8 mouse cellular contexts compared by ENCODE assay signal in the genomic region with DNA sequence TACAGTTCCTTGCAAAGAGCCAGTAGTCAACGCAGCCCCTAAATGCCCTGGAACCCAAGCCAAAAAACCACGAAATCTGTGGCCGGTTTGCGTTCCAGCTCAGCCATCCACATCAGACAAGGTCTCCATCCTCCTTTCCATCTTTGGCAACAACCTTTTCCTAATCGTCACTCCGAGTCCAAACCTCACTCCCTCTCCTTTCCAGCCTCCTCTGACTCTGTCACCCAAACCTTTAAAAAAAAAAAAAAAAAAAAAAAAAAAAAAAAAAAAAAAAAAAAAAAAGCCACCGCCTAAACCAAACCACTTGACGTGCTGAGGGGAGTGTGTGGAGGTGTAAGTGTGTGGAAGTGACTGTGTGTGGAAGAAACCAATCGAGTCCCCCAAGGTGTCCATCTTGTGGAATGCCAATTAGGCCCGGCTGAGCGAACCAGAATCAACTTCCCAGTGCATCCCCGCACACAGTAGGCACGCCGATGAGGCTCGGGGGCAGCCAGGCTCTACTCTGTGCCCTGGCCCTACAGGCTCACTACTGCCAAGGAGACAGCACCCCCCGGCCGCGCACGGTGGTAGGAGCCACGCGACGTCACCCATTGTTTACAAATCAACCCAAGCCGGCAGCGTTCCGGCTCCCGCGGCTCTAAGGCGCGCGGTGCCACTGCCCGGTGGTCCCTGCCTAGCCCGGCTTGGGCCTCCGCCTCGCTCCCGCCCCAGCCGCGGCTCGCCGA. TPM values are rescaled to one million over a fixed set of nuclear protein-coding genes. Genes with fewer than 3 reads are reported as not detected.
DNase-seq lines count a peak whose midpoint lies in the region; ATAC-seq and TF ChIP-seq lines count a peak whose summit lies in the region.

Frat1 (plus strand) TSS at position 590 of the 725 bp plus-strand sequence.

- H3K27me3 ChIP-seq in forebrain, embryonic 15.5 days = no peaks in the 10 kb centered on the region
- H3K27me3 ChIP-seq in lung, embryonic 14.5 days (ENCODE audit: insufficient read depth, low read length) = peaks cover 33% of the 10 kb centered on the region
- no peaks in the 10 kb centered on the region for H3K27me3 ChIP-seq in thymus, adult 2 months (ENCODE audit: control insufficient read depth, insufficient read depth, low read length)

- no peaks in the 10 kb centered on the region for H3K36me3 ChIP-seq in forebrain, embryonic 15.5 days
- no peaks in the 10 kb centered on the region for H3K36me3 ChIP-seq in lung, embryonic 14.5 days (ENCODE audit: insufficient read depth)
- H3K36me3 ChIP-seq in thymus, adult 2 months (ENCODE audit: control insufficient read depth, insufficient read depth, low read length) = no peaks in the 10 kb centered on the region

- H3K27ac ChIP-seq in forebrain, embryonic 15.5 days (replicated peaks) = peak within 1 kb of the TSS; percentile 98
- peak within 1 kb of the TSS; percentile 98 for H3K27ac ChIP-seq in layer of hippocampus, adult 2 months
- H3K27ac ChIP-seq in lung, embryonic 14.5 days (ENCODE audit: low read depth) = peak within 1 kb of the TSS; percentile 76
- H3K27ac ChIP-seq in olfactory bulb, adult 2 months (ENCODE audit: insufficient read depth, low read depth, low read length) = peak within 1 kb of the TSS; percentile 96
- H3K27ac ChIP-seq in thymus, adult 2 months (ENCODE audit: control insufficient read depth, insufficient read depth, low read length) = peak within 1 kb of the TSS; percentile 82

- WGBS in forebrain, embryonic 15.5 days = under 1% methylated on average over 39 of the region's 39 CpGs
- WGBS in lung, embryonic 14.5 days = under 1% methylated on average over 39 of the region's 39 CpGs
- under 1% methylated on average over 39 of the region's 39 CpGs for WGBS in olfactory bulb, adult 2 months
- WGBS in thymus, adult 2 months = under 1% methylated on average over 39 of the region's 39 CpGs

- peak; percentile 71 for TF ChIP-seq POLR2A in olfactory bulb, adult 2 months (IDR thresholded peaks at IDR 0.05; ENCODE audit: insufficient read depth, low read depth, low read length)
- peak; percentile 87 for TF ChIP-seq POLR2A in thymus, adult 2 months (IDR thresholded peaks at IDR 0.05; ENCODE audit: control insufficient read depth, extremely low read depth, insufficient read depth, low read length, poor library complexity)

- H3K4me1 ChIP-seq in forebrain, embryonic 15.5 days = peaks cover 27% of the 10 kb centered on the region
- 0 out of 2 replicates have a peak, but pooled peaks cover 8% of the 10 kb centered on the region for H3K4me1 ChIP-seq in lung, embryonic 14.5 days (ENCODE audit: insufficient read depth)
- H3K4me1 ChIP-seq in olfactory bulb, adult 2 months (ENCODE audit: control insufficient read depth, insufficient read depth, low read length) = peaks cover 11% of the 10 kb centered on the region
- H3K4me1 ChIP-seq in thymus, adult 2 months (replicated peaks; ENCODE audit: control insufficient read depth, insufficient read depth, low read length) = peaks cover 20% of the 10 kb centered on the region

- no peaks in the 10 kb centered on the region for H3K9me3 ChIP-seq in forebrain, embryonic 15.5 days
- no peaks in the 10 kb centered on the region for H3K9me3 ChIP-seq in lung, embryonic 14.5 days (ENCODE audit: low read depth, low read length)

- H3K9ac ChIP-seq in forebrain, embryonic 15.5 days (replicated peaks) = peak within 1 kb of the TSS; percentile 74
- peak within 1 kb of the TSS; percentile 56 for H3K9ac ChIP-seq in lung, embryonic 14.5 days

- intact Hi-C loops in heart, postnatal 25 days (cut with DNase I) = loop anchor here (2.0 kb wide), 2 partner anchors 17 to 27 kb away; partner anchors contain the start of gene Arhgap19

- peak within 1 kb of the TSS; percentile 84 for H3K4me2 ChIP-seq in forebrain, embryonic 15.5 days (replicated peaks)
- peak within 1 kb of the TSS; percentile 99 for H3K4me2 ChIP-seq in lung, embryonic 14.5 days

- TF ChIP-seq CTCF in layer of hippocampus, adult 2 months (conservative IDR thresholded peaks at IDR 0.05) = 0 out of 2 replicates have a peak, but pooled peaks have one; percentile 3
- TF ChIP-seq CTCF in lung, embryonic 14.5 days (IDR thresholded peaks at IDR 0.05; ENCODE audit: low read depth) = 0 out of 2 replicates have a peak, but pooled peaks have one; percentile 19
- TF ChIP-seq CTCF in olfactory bulb, adult 2 months (IDR thresholded peaks at IDR 0.05; ENCODE audit: insufficient read depth, low read depth, low read length) = no peak
- no peak for TF ChIP-seq CTCF in thymus, adult 2 months (IDR thresholded peaks at IDR 0.05; ENCODE audit: borderline replicate concordance, control insufficient read depth, extremely low read depth, insufficient read depth, low read length, poor library complexity)

- H3K4me3 ChIP-seq in forebrain, embryonic 15.5 days = peak within 1 kb of the TSS; percentile 72
- peak within 1 kb of the TSS; percentile 80 for H3K4me3 ChIP-seq in layer of hippocampus, adult 2 months
- peak within 1 kb of the TSS; percentile 61 for H3K4me3 ChIP-seq in lung, embryonic 14.5 days (ENCODE audit: low read depth, low read length)
- peak within 1 kb of the TSS; percentile 92 for H3K4me3 ChIP-seq in olfactory bulb, adult 2 months (ENCODE audit: insufficient read depth, low read depth, low read length)
- H3K4me3 ChIP-seq in thymus, adult 2 months (ENCODE audit: control insufficient read depth, insufficient read depth, low read length) = peak within 1 kb of the TSS; percentile 79

- DNase-seq in ES-CJ7 (ENCODE audit: low read depth, low spot score) = peak; percentile 95
- peak; percentile 95 for DNase-seq in cerebellum, adult 11 months
- DNase-seq in heart, postnatal 25 days (ENCODE audit: low spot score) = peak; percentile 81
- peak; percentile 86 to 90 for DNase-seq in layer of hippocampus, adult 2 months (ENCODE audit: low spot score in 2 of 2)
- DNase-seq in lung, embryonic 14.5 days = peak; percentile 89
- DNase-seq in thymus, adult 2 months = peak; percentile 88

- peak; percentile 95 for ATAC-seq in forebrain, embryonic 15.5 days (replicated peaks)
- peak; percentile 93 for ATAC-seq in lung, embryonic 14.5 days (ENCODE audit: insufficient read depth)

RNA-seq across cellular contexts. Expression of gene Frat1, which starts in this region (rescaled TPM):
- polyA plus RNA-seq in forebrain, embryonic 15.5 days (2015; fragmentation: Nextera tagmentation; extraction: Ambion mirVana) = 34.7 and 35.1 TPM in 2 replicates
- 1 to 10 TPM; 3.7 to 4.9 TPM for total RNA-seq in heart, postnatal 25 days (2021)
- 10 to 100 TPM; 22.0 to 27.1 TPM for total RNA-seq in layer of hippocampus, adult 2 months (2021)
- polyA plus RNA-seq in lung, embryonic 14.5 days (2014; fragmentation: Nextera tagmentation; extraction: Ambion mirVana) = 4.4 and 4.5 TPM in 2 replicates
- polyA plus RNA-seq in olfactory bulb, adult 2 months (2012; ENCODE audit: insufficient read depth, insufficient read length, low replicate concordance, missing spikeins) = not detected in 2 replicates
- polyA plus RNA-seq in thymus, adult 2 months (2012; rRNA removed) = 15.4 and 26.4 TPM in 2 replicates

Comparison
In these comparisons a context has a peak if more than half of its experiments do, and no peak if none do; other contexts are left out.
1. Peak in every context shown above with its lines: DNase-seq, ATAC-seq, H3K4me3 ChIP-seq and H3K27ac ChIP-seq.
2. CTCF ChIP-seq: peak in layer of hippocampus, adult 2 months (single experiment) and lung, embryonic 14.5 days (single experiment); none in olfactory bulb, adult 2 months (single experiment) and thymus, adult 2 months (single experiment).